Comparison of ENCODE assay signal across 9 mouse cellular contexts in the genomic region with DNA sequence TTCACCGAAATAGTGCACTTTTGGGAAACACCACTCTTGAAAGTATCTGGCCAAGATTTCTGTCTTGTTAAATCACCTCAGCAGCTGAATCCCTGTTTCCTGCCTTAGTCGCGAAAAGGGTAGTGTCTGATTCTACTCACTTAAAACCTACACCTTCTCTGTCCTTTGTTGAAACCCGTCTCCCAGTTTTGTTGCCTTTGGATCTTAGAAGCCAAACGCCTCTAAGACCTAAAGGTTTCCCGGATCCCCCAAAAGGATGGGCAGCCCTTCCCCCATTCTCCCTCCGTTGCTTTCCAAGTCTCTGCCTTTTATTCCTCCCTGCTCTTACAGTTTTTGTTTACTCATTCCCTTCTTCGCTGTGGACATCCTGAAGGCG. TPM values are rescaled to one million over a fixed set of nuclear protein-coding genes. Genes with fewer than 3 reads are reported as not detected.
DNase-seq lines count a peak whose midpoint lies in the region; ATAC-seq and TF ChIP-seq lines count a peak whose summit lies in the region.
"Had no signal": no experiment of that assay in that cellular context is flagged by ENCODE, and none has a peak within 500 bp of the region (broad histone marks: within the 10 kb centered on the region; RNA-seq: fewer than 3 reads in every experiment).

No protein-coding gene starts in this region.

- no peaks in the 10 kb centered on the region for H3K36me3 ChIP-seq in heart, postnatal 0 days (replicated peaks; ENCODE audit: control insufficient read depth, insufficient read depth, low read length)
- H3K36me3 ChIP-seq in ES-E14 (ENCODE audit: control insufficient read depth, insufficient read depth, low read length, poor library complexity, severe bottlenecking), result no peaks in the 10 kb centered on the region
- no peaks in the 10 kb centered on the region for H3K36me3 ChIP-seq in forebrain, embryonic 12.5 days (replicated peaks)
- H3K36me3 ChIP-seq in limb, embryonic 15.5 days, result no peaks in the 10 kb centered on the region
- H3K36me3 ChIP-seq: liver, embryonic 15.5 days had no signal

- no peaks in the 10 kb centered on the region for H3K4me1 ChIP-seq in heart, postnatal 0 days (ENCODE audit: control insufficient read depth, insufficient read depth)
- peaks cover 4 to 8% of the 10 kb centered on the region in 2 experiments for H3K4me1 ChIP-seq in ES-E14 (ENCODE audit: control insufficient read depth in 2 of 2, insufficient read depth in 2 of 2, low read length in 2 of 2, poor library complexity in 1 of 2)
- H3K4me1 ChIP-seq in forebrain, embryonic 12.5 days, result peaks cover 32% of the 10 kb centered on the region
- H3K4me1 ChIP-seq in limb, embryonic 15.5 days, result peaks cover 28% of the 10 kb centered on the region

- H3K4me3 ChIP-seq in heart, postnatal 0 days (ENCODE audit: low read depth, low read length), result peak overlapping the region; percentile 53
- peak overlapping the region; percentile 45; a peak in 3 of 4 replicates for H3K4me3 ChIP-seq in ES-E14 (ENCODE audit: insufficient read depth in 1 of 2, low read depth in 1 of 2, low read length in 2 of 2, poor library complexity in 1 of 2, severe bottlenecking in 1 of 2)
- peak overlapping the region; percentile 42; the same call in 1 of the 2 replicates for H3K4me3 ChIP-seq in forebrain, embryonic 12.5 days (replicated peaks)
- peak overlapping the region; percentile 52 for H3K4me3 ChIP-seq in limb, embryonic 15.5 days
- H3K4me3 ChIP-seq: liver, embryonic 15.5 days had no signal

- no peak for DNase-seq in heart, postnatal 0 days (ENCODE audit: low spot score)
- DNase-seq in heart, postnatal 14 days, result no peak
- DNase-seq in ES-E14 (ENCODE audit: low read depth, low spot score), result no peak

- no peaks in the 10 kb centered on the region for H3K9me3 ChIP-seq in heart, postnatal 0 days (replicated peaks; ENCODE audit: control insufficient read depth, low read length)
- H3K9me3 ChIP-seq in ES-E14 (ENCODE audit: control insufficient read depth, insufficient read depth, low read depth, low read length), result no peaks in the 10 kb centered on the region
- H3K9me3 ChIP-seq in forebrain, embryonic 12.5 days, result no peaks in the 10 kb centered on the region
- no peaks in the 10 kb centered on the region for H3K9me3 ChIP-seq in limb, embryonic 15.5 days
- H3K9me3 ChIP-seq: liver, embryonic 15.5 days had no signal

- ATAC-seq in heart, postnatal 0 days (ENCODE audit: insufficient read depth, low read depth), result no peak
- no peak for ATAC-seq in forebrain, embryonic 12.5 days (ENCODE audit: low FRiP score)
- no peak for ATAC-seq in limb, embryonic 15.5 days (ENCODE audit: insufficient number of reproducible peaks, low FRiP score, low TSS enrichment, low read depth)
- no peak for ATAC-seq in inflammation-experienced regulatory T-cells, adult 6 months
- ATAC-seq in megakaryocyte progenitor cell, adult 5-6 weeks (replicated peaks; ENCODE audit: poor library complexity), result no peak
- ATAC-seq: activated CD4-positive, CD25-positive, alpha-beta regulatory T cell, adult 4 months had no signal

- peak overlapping the region; percentile 64 for H3K4me2 ChIP-seq in heart, postnatal 0 days (ENCODE audit: low read depth, low read length)
- H3K4me2 ChIP-seq in forebrain, embryonic 12.5 days, result peak overlapping the region; percentile 85
- H3K4me2 ChIP-seq in limb, embryonic 15.5 days, result peak overlapping the region; percentile 81

- 19% methylated on average over 9 of the region's 9 CpGs for WGBS in heart, postnatal 0 days
- 13% methylated on average over 9 of the region's 9 CpGs for WGBS in forebrain, embryonic 12.5 days
- WGBS in limb, embryonic 15.5 days, result 17% methylated on average over 9 of the region's 9 CpGs

- H3K27me3 ChIP-seq in heart, postnatal 0 days (ENCODE audit: control insufficient read depth, insufficient read depth, low read length), result peaks cover 69% of the 10 kb centered on the region
- H3K27me3 ChIP-seq in forebrain, embryonic 12.5 days, result peaks cover 58% of the 10 kb centered on the region
- peaks cover 20% of the 10 kb centered on the region for H3K27me3 ChIP-seq in limb, embryonic 15.5 days

- intact Hi-C loops in heart, postnatal 14 days (cut with DNase I), result loop anchor here (2.0 to 5.0 kb wide), 2 partner anchors 355 to 703 kb away; no protein-coding TSS in a partner anchor

- TF ChIP-seq CTCF in heart, postnatal 0 days (IDR thresholded peaks at IDR 0.05; ENCODE audit: low read depth), result no peak

- in situ Hi-C loops in ES-E14 (cut with MboI; ENCODE audit: low sequenced_read_pairs in 2 of 2, unreplicated experiment in 2 of 2), result loop anchor here in 1 of 2 experiments (25.0 kb wide), 1 partner anchor 503 kb away; no protein-coding TSS in a partner anchor

- TF ChIP-seq EP300 in heart, postnatal 0 days (IDR thresholded peaks at IDR 0.05; ENCODE audit: low read depth), result no peak

- H3K27ac ChIP-seq in heart, postnatal 0 days (ENCODE audit: low read depth), result no peak overlapping the region
- H3K27ac ChIP-seq in ES-E14 (ENCODE audit: insufficient read depth, low read depth, low read length, poor library complexity, severe bottlenecking), result no peak overlapping the region
- no peak overlapping the region for H3K27ac ChIP-seq in forebrain, embryonic 12.5 days
- H3K27ac ChIP-seq in limb, embryonic 15.5 days, result peak overlapping the region; percentile 91
- H3K27ac ChIP-seq: liver, embryonic 15.5 days had no signal

- H3K9ac ChIP-seq in heart, postnatal 0 days (replicated peaks; ENCODE audit: low read depth, low read length), result no peak overlapping the region
- no peak overlapping the region for H3K9ac ChIP-seq in ES-E14 (ENCODE audit: insufficient read depth, low read depth, low read length, poor library complexity, severe bottlenecking)
- no peak overlapping the region for H3K9ac ChIP-seq in forebrain, embryonic 12.5 days
- H3K9ac ChIP-seq in limb, embryonic 15.5 days, result no peak overlapping the region
- H3K9ac ChIP-seq: liver, embryonic 15.5 days had no signal

TF ChIP-seq in ES-E14, 5 proteins besides CTCF, POLR2A, EP300 and RAD21:
- no peak for TF ChIP-seq ZNF384 (IDR thresholded peaks at IDR 0.05; ENCODE audit: low read depth, low read length)
- TF ChIP-seq ZC3H11A (IDR thresholded peaks at IDR 0.05; ENCODE audit: borderline replicate concordance, low read depth, low read length), result no peak
- TF ChIP-seq HCFC1 (IDR thresholded peaks at IDR 0.05; ENCODE audit: borderline replicate concordance, insufficient read depth, low read length), result no peak

RNA-seq across cellular contexts. Expression of a gene that starts 32.0 kb away (rescaled TPM):
- total RNA-seq in heart, postnatal 0 days (2014; rRNA removed; ENCODE audit: low replicate concordance), result 18.9 and 29.6 TPM in 2 replicates
- 8.4 and 8.5 TPM in 2 replicates for polyA plus RNA-seq in heart, postnatal 0 days (2015; fragmentation: Nextera tagmentation; extraction: Ambion mirVana)
- 10 to 100 TPM; 21.8 to 28.1 TPM for total RNA-seq in heart, postnatal 14 days (2021)
- total RNA-seq in ES-E14 (2012; rRNA removed), result 2.1 and 2.3 TPM in 2 replicates
- 12.1 and 12.2 TPM in 2 replicates for polyA plus RNA-seq in forebrain, embryonic 12.5 days (2016; fragmentation: Nextera tagmentation; extraction: Ambion mirVana)
- polyA plus RNA-seq in limb, embryonic 15.5 days (2015; fragmentation: Nextera tagmentation; extraction: Ambion mirVana), result 37.7 and 38.4 TPM in 2 replicates
- polyA plus RNA-seq in inflammation-experienced regulatory T-cells, adult 6 months (2017; shearing (Covaris generic)), result not detected
- 0.54 and 4.0 TPM in 2 replicates for total RNA-seq in megakaryocyte progenitor cell, adult 5-6 weeks (2015)
- total RNA-seq in megakaryocyte progenitor cell, adult 5-6 weeks (2017), result 0.17 and 2.3 TPM in 2 replicates
- polyA plus RNA-seq: activated CD4-positive, CD25-positive, alpha-beta regulatory T cell, adult 4 months had no signal
